Mouse (Mus musculus): ENCODE data around the gene Wipf1.

Gene Wipf1

DNA sequence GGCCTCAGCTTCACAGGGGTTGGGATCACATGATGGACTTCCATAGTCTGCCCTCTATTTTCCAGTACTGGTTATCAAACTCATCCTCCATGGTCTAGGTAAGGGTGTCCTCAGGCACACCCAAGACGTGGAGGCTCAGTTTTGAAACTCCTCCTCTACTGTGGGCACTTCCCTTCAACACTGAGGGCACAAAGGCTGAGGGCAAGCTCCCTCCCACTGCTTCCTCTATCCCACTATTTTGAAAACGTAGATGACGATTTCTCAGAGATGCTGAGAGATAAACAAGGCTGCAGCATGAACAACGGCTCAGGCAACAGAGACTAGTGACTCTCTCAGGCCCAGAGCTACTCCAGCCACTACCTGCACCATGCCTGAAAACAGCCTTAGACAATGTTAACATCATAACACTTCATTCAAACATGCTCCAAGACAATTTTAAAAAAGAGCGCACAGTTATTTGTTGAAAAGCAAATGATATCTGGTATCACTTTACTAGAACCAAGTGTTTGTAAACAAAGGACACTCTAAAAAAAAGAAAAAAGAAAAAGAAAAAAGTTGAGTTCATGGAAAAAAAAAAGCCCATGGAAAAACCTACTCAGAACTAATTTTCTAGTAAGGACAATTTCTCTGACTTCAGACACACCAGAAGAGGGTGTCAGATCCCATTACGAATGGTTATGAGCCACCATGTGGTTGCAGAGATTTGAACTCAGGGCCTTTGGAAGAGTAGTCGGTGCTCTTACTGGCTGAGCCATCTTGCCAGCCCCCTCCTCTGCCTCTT is 62.3 kb downstream of the Wipf1 start:
- DNase-seq (ENCODE audit: low spot score): no peak

DNA sequence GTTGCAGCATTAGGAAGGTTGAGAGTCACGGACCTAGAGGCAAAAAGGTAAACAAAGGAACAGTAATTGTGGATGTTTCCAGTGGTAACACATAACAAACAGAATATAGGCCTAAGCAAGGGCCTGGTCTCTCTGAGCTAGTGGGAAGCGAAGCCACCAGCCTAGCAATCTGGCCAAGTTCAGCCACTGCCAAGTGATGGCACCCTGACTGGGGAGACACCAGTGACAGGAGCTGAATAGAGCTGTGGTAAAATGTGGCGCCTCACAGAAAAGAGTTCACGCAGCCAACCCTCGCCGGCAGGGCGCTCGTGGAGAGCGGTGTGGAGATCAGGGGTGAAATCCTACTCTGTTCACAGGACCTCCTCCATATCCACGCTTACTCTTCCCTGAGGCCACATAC is 63.1 kb downstream of the Wipf1 start:
- no peak for DNase-seq (ENCODE audit: low spot score)

DNA sequence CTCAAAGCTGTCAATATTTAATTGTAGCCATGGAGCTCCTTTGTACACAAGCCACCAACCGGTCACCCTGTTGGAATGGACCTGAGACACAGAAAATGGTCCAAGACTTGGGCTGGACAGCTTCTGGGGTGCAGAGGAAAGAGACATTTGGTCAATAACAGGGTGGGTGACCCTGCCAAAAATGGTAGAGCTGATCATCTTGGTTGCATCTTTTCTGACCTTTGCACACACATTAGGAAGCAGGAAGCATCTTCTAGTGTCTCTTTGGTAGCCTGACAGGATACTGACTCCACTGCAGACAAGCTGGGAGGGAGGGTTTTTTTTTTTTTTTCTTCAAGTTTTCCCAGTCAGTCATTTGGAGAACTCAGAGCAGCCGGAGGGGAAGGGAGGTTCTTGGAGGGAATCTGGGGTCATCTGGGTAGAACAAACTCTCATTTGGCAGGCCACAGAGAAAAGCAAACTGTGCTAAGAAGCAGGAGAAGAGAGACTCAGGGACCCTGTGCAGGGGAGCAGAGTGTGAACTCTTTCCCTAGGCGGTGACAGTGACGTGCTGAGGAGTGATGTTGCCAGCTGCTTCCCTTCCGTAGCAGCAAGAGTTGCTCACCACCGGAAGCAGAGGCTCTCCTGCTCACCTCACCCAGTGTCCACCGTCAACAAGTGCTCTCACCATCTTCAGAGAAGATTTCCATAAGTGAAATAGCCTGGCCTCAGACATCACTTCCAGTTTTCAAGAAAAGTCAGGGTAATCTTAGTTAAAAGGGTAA is 65.9 kb downstream of the Wipf1 start:
- DNase-seq (ENCODE audit: low spot score): no peak

DNA sequence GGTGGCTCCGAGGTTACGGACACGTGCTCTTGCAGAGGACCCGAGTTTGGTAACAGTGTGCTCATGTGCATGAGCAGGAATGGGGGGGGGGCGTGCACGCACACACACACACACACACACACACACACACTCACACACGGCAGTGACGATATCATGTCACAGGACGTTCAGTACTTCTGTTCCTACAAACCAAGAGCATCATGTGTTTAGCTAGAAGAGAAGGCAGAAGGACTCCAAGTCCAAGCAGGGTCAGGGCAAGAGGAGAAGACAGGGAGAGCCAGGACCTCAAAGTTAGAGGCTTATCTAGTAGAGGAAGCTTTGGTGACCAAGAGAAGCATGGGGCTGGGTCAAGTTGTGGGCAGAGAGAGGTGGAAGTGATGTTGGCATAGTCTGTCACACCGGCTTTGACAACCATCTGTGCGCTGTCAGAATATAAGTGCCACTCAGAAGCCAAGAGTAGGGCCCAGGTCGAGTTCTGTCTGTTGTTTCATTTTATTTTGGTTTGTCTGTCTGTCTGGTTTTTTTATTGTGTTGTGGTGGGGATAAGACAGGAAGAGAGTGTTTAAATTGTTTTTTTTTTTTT is 66.7 kb downstream of the Wipf1 start:
- DNase-seq (ENCODE audit: low spot score): no peak

DNA sequence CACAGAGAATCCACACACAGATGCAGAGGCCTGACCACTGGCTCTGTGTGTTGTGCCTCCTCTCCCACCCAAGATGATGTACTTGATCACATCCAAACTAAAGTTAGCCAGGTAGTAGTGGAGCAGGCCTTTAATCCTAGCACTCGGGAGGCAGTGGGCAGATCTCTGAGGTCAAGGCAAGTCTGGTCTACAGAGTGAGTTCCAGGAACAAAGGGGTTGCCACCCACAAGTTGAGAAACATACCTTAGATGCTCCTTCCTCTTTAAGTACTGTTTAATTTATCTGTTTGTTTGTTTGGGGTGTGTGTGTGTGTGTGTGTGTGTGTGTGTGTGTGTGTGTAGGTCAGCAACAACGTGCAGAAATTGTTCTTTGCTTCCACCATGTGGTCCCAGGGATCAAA is 67.3 kb downstream of the Wipf1 start:
- DNase-seq (ENCODE audit: low spot score): no peak

DNA sequence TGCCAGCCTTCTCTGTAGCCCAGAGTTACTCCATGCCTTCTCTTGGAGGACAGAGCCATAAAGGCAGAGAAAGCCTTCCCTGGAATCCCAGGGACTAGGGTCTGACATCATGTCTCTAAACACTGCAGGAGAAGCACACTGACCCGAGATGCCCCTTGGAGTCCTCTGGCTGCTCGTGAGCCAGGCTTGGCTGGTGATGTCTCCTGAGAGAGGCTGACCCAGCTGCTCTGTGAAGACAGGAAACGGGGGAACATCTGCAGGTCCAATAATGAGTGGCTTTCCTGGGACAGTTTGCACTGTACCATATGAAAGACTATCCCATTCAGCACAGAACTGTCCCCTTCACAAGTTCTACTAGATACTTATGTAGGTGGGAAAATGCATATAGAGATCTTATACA is 69.4 kb downstream of the Wipf1 start:
- DNase-seq (ENCODE audit: low spot score): no peak

DNA sequence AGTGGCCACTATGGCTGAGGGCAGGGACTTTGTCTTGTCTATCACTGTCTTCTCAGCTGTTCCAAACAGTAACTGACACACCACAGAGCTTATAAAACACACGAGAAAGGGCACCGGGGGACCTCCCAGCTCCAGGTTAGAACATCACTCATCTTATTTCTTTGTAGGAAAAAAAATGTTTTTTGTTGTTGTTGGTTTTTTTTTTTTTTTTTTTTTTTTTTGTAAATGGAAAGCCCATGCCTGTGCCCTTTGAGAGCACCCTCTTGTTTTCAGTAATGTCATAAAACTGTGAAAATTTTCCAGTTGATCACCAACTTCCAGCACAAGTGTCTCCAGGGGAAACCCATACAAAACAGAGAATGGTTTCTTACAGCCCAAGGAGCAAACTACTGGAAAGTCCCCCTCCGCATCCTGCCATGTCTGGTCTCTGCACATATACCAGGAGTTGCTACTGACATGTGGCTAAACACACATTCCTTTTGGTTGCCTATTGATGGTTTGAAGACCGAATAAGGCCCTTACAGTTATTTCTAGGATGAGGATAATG is 69.9 kb downstream of the Wipf1 start:
- DNase-seq (ENCODE audit: low spot score): no peak

DNA sequence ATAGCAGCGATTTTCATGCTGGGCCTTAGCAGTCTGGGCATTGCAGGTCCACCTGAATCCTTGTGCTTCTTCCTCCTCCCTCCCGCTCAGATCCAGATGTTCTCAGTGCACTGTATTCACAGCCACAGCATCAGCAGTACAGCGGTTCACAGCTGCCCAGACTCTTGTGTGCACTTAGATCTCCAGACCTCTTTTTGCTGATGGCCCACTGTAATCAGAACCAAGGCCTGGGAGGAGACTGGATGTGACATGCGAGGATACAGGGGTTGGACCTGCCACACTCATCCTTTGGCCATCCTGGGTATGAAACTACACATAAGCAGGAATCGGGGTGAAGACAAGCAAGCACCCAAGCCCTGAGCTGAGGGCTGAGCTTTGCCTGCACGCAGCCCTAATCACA is 72.6 kb downstream of the Wipf1 start:
- DNase-seq (ENCODE audit: low spot score): no peak

DNA sequence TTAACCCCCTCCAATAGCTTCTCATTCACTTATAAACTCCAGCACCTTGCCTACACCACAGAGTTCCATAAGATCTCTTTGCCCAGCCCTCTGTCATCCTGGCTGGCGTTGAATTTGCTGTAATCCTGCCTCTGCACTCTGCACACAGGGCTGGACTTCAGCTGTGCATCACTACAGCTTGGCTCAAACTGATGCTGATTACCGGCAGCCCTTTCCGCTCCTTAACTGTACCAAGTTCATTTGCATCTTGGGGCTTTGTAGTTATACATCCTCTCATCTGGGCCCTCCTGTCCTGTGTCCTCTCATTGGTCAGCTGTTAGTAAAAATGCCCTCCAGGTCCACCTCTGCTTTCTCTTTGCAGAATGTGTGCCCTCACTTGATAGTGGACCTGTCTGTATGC is 73.4 kb downstream of the Wipf1 start:
- no peak for DNase-seq (ENCODE audit: low spot score)

DNA sequence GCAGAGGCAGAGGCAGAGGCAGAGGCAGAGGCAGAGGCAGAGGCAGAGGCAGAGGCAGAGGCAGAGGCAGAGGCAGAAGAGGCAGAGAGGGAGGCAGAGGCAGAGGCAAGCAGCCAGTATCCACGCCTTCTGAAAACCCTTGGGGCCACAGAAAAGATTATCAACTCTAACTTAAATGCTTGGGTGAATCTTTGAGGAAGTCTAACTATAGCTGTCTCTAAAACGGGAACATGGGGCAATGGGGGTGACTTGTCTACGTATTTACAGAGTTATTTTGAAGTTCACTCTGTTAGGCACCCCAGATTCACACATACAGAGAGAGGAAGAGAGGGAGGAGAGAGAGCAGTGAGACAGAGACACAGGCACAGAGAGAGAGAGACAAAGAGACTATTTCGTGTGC is 74.0 kb downstream of the Wipf1 start:
- DNase-seq (ENCODE audit: low spot score): no peak

DNA sequence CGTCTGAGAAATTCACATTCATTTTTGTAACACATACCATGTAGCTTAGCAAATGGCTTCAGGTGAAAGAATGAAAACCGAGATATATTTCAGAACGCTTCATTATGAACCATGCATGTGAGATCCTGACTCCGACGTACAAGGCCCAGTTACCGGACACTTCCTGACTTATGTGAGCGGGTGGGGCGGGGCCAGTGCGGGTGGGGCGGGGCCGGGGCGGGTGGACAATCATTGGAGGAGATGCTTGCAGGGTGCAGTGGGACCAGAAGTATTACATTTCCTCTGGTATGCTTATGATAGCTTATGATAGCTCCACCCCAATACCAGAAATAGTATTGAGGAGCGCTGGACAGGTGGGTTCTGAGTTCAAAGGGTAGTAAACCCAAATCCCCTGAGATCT is 74.9 kb downstream of the Wipf1 start:
- DNase-seq (ENCODE audit: low spot score): no peak

DNA sequence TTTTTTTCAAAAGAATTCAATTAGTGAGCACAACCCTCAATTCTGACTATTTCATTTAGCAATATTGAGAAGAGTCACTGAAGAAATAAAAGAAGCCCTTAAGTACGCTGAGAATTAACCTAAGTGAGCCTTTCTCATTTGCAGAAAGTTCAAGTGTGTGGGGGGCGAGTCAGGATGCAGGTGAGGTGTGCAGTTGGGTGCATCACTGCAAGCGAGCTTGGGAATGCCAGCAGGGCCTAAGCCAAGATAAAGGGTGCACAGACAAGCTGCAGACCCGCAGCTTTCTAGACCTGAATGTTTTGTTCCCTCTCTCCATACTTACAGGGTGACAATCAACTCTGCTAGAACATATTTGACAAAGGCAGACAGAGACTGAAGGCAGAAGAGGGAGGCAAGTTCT is 75.3 kb downstream of the Wipf1 start:
- DNase-seq (ENCODE audit: low spot score): no peak

DNA sequence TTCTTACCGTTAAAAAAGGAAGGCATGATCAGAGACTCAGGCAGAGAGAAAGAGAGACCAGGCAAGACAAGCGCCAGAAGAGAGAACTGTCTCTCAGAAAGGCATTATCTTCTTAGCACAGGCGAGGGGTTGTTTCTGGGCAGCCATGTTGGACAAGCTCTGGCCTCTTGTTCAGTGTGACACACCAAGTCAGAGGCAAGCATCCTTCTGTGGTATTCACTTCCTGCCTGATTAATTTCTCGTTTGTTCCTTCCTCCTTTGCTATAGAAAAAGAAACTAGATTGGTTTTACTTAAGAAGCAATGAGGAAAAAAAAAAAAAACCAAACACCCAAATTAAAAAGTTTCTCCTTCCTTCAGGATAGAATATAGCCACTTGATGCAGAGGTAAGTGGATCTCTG is 75.8 kb downstream of the Wipf1 start:
- no peak for DNase-seq (ENCODE audit: low spot score)

DNA sequence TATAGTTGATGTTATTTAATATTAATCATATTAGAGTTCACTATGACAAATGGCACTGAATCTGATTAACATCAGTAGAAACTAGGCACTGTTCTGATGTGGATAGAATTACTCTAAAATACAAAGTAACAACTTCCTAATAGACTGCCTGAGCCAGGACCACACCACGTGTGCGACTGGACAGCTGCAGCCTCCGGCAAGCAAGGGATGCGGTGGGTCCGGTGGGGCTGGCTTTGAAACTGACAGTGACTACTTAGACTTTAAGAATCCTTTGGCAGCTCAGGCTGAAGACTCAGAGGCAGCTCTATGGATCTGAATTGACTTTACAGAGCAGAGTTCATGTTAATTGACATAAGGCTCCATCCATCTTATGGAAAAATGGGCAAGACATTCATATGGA is 76.4 kb downstream of the Wipf1 start:
- DNase-seq (ENCODE audit: low spot score): no peak

DNA sequence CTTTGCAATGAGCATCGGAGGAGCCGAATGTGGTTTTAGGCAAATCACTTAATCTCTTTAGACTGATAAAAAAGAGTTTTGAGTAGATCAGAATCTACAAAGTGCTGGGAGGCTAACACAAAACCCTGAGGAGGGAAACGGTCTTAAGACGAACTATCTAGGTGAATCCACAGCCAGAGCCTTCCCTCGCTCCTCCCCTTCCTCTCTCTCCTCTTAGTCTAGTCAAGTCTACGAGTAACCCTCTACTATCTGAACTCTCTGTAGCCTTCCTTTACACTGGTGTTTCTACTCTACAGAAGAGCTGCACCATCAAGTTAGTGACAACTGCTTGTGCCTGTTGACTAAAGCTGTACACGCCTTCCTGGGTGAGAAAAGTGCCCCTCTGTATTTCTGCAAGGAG is 77.0 kb downstream of the Wipf1 start:
- no peak for DNase-seq (ENCODE audit: low spot score)

DNA sequence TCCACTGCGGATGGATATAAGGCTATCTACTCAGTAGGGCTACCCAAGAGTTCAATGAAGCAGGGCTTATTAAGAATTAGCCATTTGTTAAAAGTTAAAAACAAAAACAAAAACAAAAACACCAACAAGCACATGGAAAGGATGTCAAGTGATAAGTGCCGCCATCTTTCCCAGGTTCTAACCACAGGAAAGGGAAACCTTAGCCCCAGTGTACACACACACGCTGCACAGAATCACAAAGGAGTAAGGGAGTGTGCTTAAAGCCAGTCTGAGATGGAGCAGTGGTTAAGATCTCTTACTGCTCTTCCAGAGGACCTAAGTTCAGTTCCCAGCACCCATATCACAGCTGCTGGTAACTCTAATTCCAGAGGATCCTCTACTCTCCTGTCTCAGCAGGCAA is 78.0 kb downstream of the Wipf1 start:
- DNase-seq (ENCODE audit: low spot score): no peak

DNA sequence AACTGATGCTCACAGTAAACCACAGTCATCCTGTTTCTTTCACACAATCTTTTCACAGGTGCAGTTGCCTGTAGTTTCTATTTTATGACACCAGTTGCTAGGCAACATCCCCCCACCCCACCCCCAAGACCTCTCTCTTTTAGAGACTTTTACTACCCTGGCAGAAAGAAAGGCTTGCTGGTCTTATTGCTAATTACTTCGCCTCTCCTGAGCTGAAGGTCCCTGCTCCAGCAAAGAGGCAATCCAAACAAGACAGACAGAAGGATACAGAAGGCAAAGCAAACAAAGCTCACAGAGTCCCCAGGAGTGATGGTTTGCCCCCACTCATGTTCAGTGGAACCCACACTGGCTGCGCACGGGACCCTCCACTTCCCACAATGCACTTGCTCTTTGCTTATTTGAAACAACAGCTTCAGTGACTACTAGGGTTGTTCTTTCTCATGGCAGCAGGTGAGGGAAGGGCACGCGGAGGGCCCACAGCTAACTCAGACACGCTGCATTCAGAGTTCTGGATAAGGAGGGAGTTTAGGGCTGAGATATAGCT is 79.3 kb downstream of the Wipf1 start:
- DNase-seq (ENCODE audit: low spot score): no peak

DNA sequence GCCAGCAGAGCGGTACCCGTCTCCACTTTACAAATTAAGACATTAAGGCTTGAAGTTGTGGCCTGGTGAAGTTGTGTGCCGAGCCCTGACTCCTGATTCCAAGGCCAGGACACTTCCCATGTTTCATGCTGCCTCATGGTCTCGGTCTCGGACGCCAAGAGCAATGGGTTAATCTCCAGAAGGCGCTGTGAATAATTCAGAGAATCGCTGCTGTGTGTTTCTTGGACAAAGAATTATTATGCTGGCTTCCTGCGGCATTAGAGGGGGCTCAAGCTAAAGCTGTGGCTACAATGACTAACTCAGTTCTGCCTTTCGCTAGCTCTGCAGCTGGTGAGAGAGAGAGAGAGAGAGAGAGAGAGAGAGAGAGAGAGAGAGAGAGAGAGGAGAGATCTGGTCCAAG is 85.5 kb downstream of the Wipf1 start:
- no peak for DNase-seq (ENCODE audit: low spot score)

DNA sequence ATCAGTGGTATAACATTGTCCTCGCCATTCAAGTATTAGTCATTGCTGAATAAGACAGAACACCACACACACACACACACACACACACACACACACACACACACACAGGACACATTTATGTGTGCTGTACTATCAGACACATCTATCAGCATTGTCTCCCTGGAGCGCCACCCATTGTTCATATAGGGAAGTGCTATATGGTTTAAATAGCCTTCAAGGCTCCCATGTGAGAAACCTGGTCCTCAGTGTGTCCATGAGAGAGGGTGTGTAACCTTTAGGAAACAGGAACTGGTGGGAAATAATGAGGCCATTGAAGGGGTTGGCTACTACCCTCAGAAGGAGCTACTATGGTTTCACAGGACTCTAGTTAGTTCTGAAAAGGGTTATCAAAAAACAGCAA is 87.5 kb downstream of the Wipf1 start:
- DNase-seq (ENCODE audit: low spot score): no peak

DNA sequence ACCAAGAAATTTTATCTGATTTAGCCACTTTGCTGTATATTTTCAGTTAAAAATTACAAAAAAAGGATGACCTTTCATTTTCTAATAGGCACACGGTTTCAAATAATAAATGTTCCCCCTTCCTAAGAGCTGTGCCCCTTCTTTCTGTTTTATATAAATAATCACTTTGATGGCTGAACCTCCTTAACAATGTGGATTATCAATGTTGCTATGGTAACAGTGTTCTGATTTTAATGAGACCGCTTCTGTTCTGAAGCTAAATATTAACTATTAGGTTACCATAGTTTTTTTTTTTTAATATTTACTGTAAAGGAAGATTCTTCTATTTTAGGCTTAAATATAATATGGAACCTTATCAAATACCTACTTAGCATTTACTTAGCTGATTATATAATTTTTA is 89.2 kb downstream of the Wipf1 start:
- DNase-seq (ENCODE audit: low spot score): no peak

DNA sequence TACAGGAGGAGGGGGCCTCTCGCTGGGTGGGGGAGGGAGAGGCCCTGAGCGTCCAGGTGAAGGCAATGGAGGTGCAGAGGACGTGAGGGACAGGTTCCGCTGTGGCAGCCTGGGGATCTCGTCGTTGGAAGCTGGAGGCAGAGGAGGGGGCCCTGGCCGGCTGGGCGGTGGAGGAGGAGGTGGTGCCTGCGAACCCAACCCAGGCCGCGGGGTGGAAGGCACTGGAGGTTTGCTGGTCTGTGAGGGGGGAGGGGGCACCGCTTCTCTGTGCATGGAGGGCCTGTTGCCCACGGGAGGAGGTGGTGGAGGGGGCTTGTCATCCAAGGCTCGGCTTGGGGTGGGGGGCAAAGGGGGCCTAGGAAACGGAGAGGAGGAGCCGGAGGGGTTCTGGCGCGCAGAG is 92.6 kb downstream of the Wipf1 start:
- no peak for DNase-seq (ENCODE audit: low spot score)

DNA sequence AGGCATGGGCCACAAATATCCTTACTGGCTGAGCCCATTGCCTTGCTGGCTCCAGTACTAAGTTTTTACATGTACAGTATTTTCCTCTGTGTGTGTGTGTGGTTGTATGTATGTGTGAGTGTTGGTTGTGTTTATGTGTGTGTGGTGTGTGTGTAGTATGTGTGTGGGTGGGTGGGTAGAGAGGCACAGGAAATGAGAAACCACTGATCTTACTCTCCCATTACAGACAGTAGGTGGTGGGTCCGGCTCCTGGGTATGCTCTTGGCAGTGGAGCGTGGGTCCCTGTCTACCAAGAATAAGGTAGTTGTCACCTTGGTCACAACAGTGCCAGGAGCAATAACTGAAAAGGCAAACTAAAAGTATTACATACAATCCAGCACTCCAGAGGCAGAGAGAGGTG is 93.7 kb downstream of the Wipf1 start:
- DNase-seq (ENCODE audit: low spot score): no peak

DNA sequence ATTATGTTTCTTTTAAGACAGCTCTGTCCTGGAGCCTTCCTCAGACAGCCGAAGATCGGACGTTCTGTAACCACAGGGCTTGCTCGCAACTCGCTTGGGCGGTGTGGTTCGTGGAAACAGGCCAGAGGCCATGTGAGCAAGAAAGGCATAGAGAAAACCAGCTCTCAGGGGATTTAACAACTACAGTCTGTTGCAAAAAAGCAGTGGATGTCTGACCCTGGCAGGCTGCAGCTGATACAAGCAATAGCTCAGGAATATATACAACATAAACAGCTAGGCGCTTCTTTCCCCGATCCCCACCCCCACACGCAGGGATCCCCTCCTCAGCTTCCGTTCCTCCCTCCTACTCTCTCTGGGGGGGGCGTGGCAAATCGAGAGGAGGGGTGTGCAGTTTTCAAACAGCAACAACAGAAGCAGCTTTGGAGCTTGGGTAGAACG is 97.6 kb downstream of the Wipf1 start:
- DNase-seq (ENCODE audit: low spot score): no peak

All from urinary bladder, postnatal 10 days (tissue).